Mouse (Mus musculus) liver, embryonic 14.5 days (tissue): ENCODE results near the gene Fam81a.

Experiments used
- CTCF ChIP-seq: IDR thresholded peaks from 2 replicates; pipeline ENCODE4 v1.5.1; 2016; ENCODE audit warnings: antibody characterized with exemption, low read depth, control low read depth
- EP300 ChIP-seq: IDR thresholded peaks from 2 replicates; pipeline ENCODE4 v1.6.1; 2016; ENCODE audit warnings: antibody characterized with exemption, low read depth

GRCm38 (mm10) chr9:70042935-70043334, 99.4 kb downstream of the Fam81a start:
- no peak for TF ChIP-seq CTCF
- TF ChIP-seq EP300, result no peak
